Comparison of ENCODE assay signal across 26 mouse cellular contexts in the genomic region with DNA sequence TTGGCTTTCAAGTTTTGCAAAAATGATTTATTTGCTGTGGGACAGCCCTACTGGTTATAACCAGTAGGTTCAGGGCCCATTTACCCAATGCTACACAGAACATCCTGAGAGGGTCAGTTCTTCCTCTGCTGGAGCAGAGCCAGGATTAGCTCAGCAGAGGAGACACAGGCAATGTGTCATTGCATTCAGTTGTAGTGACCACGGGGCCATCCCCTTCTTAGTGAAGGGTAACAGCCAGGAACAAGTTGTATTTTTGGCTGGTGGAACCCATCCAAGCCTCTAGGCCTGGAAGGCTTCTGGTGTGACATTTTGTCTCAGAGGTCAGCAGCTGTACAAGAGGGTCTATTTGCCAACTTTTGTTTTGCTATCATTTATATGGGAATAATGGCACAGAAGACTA.
A peak's percentile ranks its signal among the peaks of the same experiment; 100 is the strongest.
DNase-seq lines count a peak whose midpoint lies in the region; ATAC-seq lines count a peak whose summit lies in the region.
"Had no signal": no experiment of that assay in that cellular context is flagged by ENCODE, and none has a peak within 500 bp of the region (broad histone marks: within the 10 kb centered on the region; RNA-seq: fewer than 3 reads in every experiment).

No protein-coding gene starts in this region.

- 72% methylated on average over 1 of the region's 1 CpGs for WGBS in heart, embryonic 12.5 days

- H3K4me2 ChIP-seq in heart, embryonic 12.5 days = no peak overlapping the region
- H3K4me2 ChIP-seq: embryonic facial prominence, embryonic 12.5 days; liver, embryonic 12.5 days had no signal

- H3K27me3 ChIP-seq in heart, embryonic 12.5 days (replicated peaks) = no peaks in the 10 kb centered on the region
- H3K27me3 ChIP-seq: embryonic facial prominence, embryonic 12.5 days; liver, embryonic 12.5 days had no signal

- no peak overlapping the region for H3K27ac ChIP-seq in heart, embryonic 12.5 days (ENCODE audit: poor library complexity, severe bottlenecking)
- H3K27ac ChIP-seq: embryonic facial prominence, embryonic 12.5 days; liver, embryonic 12.5 days had no signal

- no peak overlapping the region for H3K4me3 ChIP-seq in heart, embryonic 12.5 days
- H3K4me3 ChIP-seq: embryonic facial prominence, embryonic 12.5 days; liver, embryonic 12.5 days had no signal

- no peaks in the 10 kb centered on the region for H3K36me3 ChIP-seq in heart, embryonic 12.5 days
- H3K36me3 ChIP-seq: embryonic facial prominence, embryonic 12.5 days; liver, embryonic 12.5 days had no signal

- intact Hi-C loops in gastrocnemius, postnatal 14 days (cut with DNase I; ENCODE audit: low total_unique reads) = no loop called here

- H3K9me3 ChIP-seq in heart, embryonic 12.5 days (replicated peaks) = no peaks in the 10 kb centered on the region; the same call in 1 of the 2 replicates
- H3K9me3 ChIP-seq: embryonic facial prominence, embryonic 12.5 days had no signal

- DNase-seq in heart, adult 9 months (ENCODE audit: low spot score in 2 of 2) = peak; percentile 24 to 28
- peak; percentile 5 for DNase-seq in testis, postnatal 14 days (ENCODE audit: low spot score)
- no peak for DNase-seq in testis, postnatal 10 days (ENCODE audit: low spot score)
- DNase-seq in gastrocnemius, postnatal 14 days = peak; percentile 5
- DNase-seq in skeletal muscle tissue, adult 2 months (ENCODE audit: low read depth, low spot score) = peak; percentile 65
- no peak for DNase-seq in adrenal gland, postnatal 25 days
- no peak for DNase-seq in cerebellum, adult 18-20 months
- DNase-seq: adrenal gland, adult 8-10 months; B cell, adult 2 months; cerebellum, adult 11 months; cerebellum, adult 9-11 months; embryo, embryonic 11 days; kidney, adult 9 months; kidney, postnatal 10 days; layer of hippocampus, postnatal 36 days; left cerebral cortex, postnatal 4 days; liver, postnatal 0 days; lung, postnatal 4 days; midbrain, embryonic 14.5 days; right cerebral cortex, postnatal 4 days had no signal

- no peak for ATAC-seq in heart, embryonic 12.5 days (ENCODE audit: insufficient number of reproducible peaks, low FRiP score)
- ATAC-seq: forebrain, embryonic 14.5 days; intestine, postnatal 0 days; liver, embryonic 12.5 days; liver, postnatal 0 days; lung, postnatal 0 days had no signal

- no peak overlapping the region for H3K9ac ChIP-seq in heart, embryonic 12.5 days
- H3K9ac ChIP-seq: embryonic facial prominence, embryonic 12.5 days; liver, embryonic 12.5 days; liver, postnatal 0 days had no signal

- no peaks in the 10 kb centered on the region for H3K4me1 ChIP-seq in heart, embryonic 12.5 days (replicated peaks)
- H3K4me1 ChIP-seq: embryonic facial prominence, embryonic 12.5 days; liver, embryonic 12.5 days had no signal

Comparison
In these comparisons a context has a peak if more than half of its experiments do, and no peak if none do; other contexts are left out.
1. DNase-seq: peak in heart, adult 9 months (2 of 2), testis, postnatal 14 days (single experiment), gastrocnemius, postnatal 14 days (single experiment) and skeletal muscle tissue, adult 2 months (single experiment); none in testis, postnatal 10 days (single experiment), adrenal gland, postnatal 25 days (single experiment) and cerebellum, adult 18-20 months (0 of 2).